ENCODE assay signal across 21 mouse cellular contexts in the genomic region with DNA sequence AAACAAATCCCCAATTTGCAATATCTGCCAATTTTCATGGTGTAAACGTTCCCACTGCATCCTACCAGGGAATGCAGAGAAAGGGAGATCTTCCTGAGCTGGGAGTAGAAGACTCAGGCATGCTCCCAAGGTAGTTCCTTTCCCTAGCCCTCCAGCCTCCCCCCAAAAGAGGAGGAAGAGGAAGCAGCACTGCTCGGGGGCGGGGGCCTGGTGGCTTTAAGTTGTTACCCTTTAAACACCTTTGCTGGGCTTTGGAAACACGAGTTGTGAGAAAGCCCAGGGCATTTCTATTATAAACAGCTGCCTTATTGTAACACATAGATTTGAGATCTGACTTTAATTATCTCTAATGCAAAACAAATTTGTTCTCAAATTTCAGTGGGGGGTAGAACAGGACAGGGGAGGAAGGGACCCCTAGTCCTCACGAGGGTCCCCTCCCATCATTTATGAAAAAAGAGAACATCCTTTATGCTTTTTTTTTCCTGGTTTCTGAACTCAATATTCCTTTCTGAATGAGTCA.
"Had no signal": no experiment of that assay in that cellular context is flagged by ENCODE, and none has a peak within 500 bp of the region (broad histone marks: within the 10 kb centered on the region; RNA-seq: fewer than 3 reads in every experiment).

No protein-coding gene starts in this region.

- H3K4me2 ChIP-seq: limb, embryonic 15.5 days; liver, embryonic 11.5 days; lung, embryonic 15.5 days; midbrain, embryonic 13.5 days; neural tube, embryonic 13.5 days had no signal

- H3K27me3 ChIP-seq: limb, embryonic 15.5 days; lung, embryonic 15.5 days; megakaryocyte, embryonic 14.5 days; midbrain, embryonic 13.5 days; neural tube, embryonic 13.5 days had no signal

- H3K9me3 ChIP-seq: limb, embryonic 15.5 days; lung, embryonic 15.5 days; megakaryocyte, embryonic 14.5 days; midbrain, embryonic 10.5 days; midbrain, embryonic 13.5 days; neural tube, embryonic 13.5 days had no signal

- DNase-seq: kidney, adult 18-20 months; kidney, adult 9 months; kidney, postnatal 14 days; kidney, postnatal 4 days; liver, postnatal 0 days; lung, postnatal 10 days; lung, postnatal 36 days; retina, postnatal 1 day; thymus, adult 2 months; thymus, postnatal 25 days had no signal

- H3K4me3 ChIP-seq: limb, embryonic 15.5 days; lung, embryonic 15.5 days; megakaryocyte, embryonic 14.5 days; midbrain, embryonic 10.5 days; midbrain, embryonic 13.5 days; myocyte; neural tube, embryonic 13.5 days had no signal

- H3K4me1 ChIP-seq: lung, embryonic 15.5 days; megakaryocyte, embryonic 14.5 days; midbrain, embryonic 13.5 days; neural tube, embryonic 13.5 days had no signal

- ATAC-seq: liver, postnatal 0 days; midbrain, embryonic 13.5 days; midbrain, embryonic 16.5 days had no signal

- H3K36me3 ChIP-seq: limb, embryonic 15.5 days; lung, embryonic 15.5 days; midbrain, embryonic 10.5 days; midbrain, embryonic 13.5 days; neural tube, embryonic 13.5 days had no signal

- H3K27ac ChIP-seq: limb, embryonic 15.5 days; liver, embryonic 14.5 days; lung, embryonic 15.5 days; midbrain, embryonic 10.5 days; midbrain, embryonic 13.5 days; neural tube, embryonic 13.5 days; stomach, postnatal 0 days had no signal

- H3K9ac ChIP-seq: limb, embryonic 15.5 days; liver, embryonic 14.5 days; liver, postnatal 0 days; lung, embryonic 15.5 days; midbrain, embryonic 13.5 days; neural tube, embryonic 13.5 days had no signal
